Mouse (Mus musculus) CD8-positive naive resting alpha-beta T cell, adult 2 months (primary cell): ENCODE data around the gene Uggt1.

Experiments
- DNase-seq, 2 experiments: peaks; one replicate each; pipeline ENCODE4 v3.0.0; 2022; ENCODE audit warnings: low read depth in 2 of 2, low spot score in 2 of 2

Gene Uggt1

DNA sequence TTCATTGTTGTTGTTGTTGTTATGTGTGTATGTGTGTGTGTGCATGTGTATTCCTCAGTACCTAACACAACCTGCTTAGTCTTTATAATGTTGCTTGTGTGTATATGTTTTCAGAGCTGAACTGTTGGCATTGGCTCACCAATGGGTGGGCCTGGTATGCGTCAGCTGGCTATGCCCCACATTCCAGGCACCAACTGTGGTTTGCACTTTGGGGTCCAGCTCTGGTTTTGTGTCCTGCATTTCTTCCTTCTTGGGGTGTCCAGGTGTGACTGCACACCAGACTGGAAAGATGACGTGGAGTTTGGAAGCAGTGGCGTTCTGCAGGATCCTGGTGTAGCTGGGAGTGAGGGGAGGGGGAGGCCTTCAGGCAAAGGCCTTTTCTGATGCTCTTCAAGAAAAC lies 125.6 kb downstream of the Uggt1 start:
- DNase-seq, result no peak

DNA sequence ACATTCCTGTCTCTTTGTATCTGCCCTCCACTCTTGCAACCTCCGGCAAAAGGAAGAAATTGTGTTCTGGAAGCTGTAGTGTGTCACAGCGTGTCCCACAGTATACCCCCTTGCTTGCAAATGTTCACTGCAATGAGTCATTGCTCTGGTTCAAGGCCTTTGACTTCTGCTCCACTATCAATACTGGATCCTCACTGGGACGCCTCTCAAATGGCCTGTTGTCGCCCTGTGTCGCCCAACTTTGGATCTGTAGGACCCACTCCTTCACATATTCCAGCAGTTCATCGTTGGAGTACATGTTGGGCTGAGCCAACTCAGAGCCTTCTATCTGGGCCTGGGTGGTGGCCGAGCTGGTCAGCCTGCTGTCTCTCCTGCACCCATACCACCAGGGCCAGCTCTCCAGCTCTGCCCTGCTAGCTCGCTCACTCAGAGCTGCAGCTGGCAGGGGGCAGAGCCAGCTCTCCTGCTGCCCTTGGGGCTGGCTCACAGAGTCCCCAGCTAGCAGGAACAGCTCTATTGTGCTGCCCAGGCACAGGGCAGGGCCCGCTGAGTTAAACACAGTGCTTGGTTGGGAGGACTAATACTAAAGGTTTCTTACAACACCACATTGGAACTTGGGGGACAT lies 126.3 kb downstream of the Uggt1 start:
- DNase-seq, result no peak

DNA sequence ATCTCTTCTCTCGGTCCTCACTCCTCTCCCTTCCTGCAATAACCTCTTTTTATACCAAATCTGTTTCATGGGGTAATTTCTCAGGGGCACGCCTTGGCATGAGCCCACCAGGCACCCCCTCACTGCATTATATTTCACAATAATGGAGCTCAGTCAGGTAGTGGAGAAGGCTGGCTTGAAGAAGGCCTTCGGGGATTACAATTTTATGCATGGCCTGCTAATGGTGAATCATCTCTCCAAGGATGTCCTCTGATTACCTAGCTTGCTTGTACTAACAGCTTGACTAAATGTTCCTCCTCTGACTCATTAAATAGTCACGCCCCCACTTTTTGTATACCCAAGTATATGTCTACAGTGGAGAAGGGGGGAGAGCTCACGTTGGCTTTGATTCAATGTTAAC lies 128.0 kb downstream of the Uggt1 start:
- no peak for DNase-seq

DNA sequence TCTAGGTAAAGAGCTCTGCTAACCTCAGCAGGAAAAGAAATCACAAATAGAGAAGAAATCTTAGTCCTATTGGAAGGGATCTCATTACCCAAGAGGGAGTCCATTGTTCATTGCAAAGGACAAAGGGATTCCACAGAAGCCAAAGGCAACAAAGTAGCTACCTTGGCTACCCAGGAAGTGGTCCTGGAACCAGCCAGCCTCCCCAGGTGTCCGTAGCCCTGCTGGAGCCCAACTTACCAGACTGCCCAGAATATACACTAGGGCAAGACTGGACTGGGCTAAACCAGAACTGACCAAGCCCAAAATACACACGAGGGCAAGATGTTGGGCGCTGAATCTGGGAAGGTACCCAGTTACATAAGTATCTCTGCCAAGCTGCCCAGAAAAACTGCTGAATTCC lies 129.7 kb downstream of the Uggt1 start:
- DNase-seq, result no peak

DNA sequence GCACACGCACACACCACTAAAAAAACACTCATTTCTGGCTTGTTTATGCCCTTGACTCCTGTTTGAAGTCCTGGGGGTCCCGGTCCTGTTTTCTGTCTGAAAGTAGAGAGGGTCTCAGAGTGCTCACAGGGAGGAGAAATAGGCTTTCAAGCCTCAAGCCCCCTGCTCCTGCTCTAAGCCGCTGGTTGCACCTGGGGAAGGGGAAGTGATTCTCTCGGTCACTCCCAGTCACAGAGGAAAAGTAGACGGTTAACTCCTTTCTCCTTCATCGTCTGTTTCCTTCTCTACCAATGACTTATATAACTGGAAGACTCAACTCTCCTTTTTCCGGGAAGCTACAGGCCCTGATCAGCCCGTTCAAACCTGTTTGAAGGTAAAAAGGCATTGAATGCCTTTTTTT lies 130.8 kb downstream of the Uggt1 start:
- no peak for DNase-seq

DNA sequence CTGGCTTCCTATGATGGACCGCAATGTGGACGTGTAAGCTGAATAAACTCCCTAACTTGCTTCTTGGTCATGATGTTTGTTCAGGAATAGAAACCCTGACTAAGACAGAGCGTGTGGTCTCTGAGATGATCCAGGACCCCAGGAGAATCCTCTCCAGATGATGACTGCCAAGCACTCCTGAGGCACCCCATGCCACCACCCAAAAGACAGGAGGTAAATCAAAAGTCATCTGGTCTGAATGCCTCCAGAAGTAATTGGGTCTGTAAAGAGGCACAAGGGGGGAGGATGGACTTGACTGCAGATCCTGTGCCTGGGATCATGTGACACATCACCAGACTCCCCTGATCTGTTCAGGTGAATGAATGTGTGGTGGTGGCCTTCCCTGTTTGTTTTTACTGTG lies 131.9 kb downstream of the Uggt1 start:
- no peak for DNase-seq

DNA sequence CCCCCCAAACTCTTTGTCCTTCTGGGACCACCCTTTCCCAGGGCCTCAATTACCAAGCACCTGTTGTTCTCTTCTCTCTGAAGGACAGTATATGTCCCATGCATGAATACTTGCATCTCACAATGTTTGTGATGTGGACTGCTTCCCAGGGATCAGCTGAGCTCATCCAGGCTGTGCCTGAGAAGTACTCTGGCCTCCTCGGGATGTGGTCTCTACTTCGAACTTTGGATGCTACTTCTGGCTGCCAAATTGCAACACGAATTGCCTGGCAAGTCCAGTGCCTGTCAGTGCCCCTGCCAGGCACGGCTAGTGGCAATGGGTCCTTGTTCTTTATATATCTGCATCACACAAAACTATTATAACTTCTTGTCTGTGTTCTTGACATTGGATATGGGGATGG lies 134.5 kb downstream of the Uggt1 start:
- DNase-seq, result no peak

DNA sequence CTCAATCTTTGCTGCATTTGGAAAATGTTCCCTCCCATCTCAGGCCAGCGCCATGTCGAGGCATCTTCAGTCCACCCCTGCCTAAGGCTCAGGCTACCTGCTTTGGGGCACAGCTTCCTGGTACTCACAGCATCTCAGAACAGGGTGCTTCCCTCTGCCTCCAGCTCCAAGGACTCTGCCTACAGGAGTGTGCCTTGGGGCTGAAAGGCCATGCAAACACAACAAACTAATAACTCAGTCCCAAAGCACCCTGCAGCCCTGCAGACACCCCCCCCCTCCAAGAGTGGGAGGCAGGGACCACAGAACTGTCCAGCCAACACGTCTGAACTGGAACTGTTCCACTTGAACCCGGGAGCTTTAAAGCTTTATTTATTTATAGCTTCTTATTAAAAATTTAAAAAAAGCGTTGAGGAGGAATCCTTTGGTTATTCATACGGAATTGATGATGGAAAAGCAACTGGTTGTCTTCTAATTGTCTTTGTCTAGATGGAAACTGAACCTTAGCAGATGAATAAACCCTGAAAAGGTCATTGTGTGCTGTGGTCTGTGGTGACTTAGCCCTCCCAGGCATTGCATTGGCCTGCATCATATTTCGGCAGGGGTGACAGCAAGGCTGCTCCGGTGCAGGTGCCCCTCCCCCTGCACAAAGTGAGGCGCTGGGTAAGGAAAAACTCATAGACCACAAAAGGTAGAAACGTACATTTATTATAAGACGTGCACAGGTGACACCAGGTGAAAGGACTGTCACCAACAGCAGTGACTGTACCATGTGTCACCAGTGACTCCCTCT lies 138.4 kb downstream of the Uggt1 start:
- DNase-seq, result no peak

DNA sequence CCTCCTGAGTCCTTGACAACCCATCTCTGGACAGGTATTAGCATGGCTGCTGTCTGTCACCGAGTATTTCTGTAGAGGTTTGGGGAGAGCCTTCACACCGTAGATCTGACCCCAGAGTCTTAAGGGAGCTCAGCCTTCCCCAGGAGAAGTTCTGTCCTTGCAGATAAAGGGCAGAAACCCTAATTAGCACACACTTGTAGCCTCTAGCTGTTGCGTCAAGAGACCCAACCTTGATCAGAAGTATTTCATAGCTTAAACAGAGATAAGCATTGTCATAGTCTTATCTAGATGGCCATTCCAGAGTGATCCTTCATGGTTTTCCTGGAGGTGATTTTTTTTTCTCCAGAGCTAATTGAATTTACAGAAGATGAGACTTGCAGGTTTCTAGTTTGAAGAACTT lies 144.1 kb downstream of the Uggt1 start:
- no peak for DNase-seq

DNA sequence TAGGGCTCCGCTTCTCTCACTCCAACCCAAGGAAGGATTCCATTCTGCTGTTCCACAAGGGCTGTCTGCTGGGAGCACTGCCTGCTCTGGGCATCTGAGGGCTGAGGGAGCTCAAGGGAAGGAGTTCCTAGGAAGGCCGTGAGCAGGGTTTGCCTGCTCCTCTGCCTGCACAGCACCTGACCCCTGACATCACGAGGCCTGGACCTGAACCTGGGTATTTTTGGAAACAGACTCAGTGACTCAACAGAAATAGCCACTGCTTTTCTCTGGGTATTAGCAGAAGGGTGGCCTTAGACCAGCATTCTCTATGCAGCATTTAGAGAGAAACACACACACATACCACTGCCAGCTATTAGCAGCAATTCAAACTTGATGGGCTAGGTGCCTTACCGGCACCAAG lies 146.1 kb downstream of the Uggt1 start:
- no peak for DNase-seq

DNA sequence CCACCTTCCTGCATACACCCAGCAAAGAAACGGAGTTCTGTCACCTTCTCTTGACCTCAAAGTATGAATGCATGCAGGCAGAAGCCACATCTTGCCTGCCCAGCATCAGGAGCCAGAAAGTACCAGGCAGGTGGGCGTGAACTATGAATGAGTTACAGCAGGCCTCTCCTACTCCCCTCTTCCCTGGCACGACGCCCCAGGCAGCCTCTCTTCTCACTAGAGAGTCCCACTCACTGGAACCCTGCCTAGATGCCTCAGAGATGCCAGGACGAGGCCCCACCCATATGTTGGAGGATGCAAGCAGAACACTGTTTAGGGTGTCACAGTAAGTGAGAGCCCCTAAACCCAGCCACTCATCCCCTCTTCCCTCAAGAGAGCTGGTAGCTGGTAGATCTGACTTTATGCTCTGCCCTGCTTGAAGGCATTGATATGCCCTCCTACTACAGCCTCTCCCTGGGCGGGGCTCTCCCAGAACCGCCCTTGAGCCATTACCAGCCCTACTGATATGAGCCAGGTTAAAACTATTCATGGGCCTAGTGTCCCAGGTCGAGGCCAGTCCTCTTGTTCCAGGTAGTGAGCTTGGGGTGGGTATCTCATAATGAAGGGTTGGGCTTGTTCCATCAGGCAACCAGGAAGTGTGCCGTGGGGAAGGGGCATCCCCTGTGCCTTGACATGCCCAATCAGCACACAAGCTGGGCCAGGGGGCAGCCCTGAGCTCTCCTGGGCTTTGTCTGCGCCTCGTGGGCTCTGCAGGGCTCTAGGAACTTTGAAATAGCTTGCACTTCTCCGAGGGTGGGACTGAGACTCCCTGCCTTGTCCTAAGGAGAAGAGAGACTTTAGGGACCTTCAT lies 148.9 kb downstream of the Uggt1 start:
- DNase-seq, result no peak

DNA sequence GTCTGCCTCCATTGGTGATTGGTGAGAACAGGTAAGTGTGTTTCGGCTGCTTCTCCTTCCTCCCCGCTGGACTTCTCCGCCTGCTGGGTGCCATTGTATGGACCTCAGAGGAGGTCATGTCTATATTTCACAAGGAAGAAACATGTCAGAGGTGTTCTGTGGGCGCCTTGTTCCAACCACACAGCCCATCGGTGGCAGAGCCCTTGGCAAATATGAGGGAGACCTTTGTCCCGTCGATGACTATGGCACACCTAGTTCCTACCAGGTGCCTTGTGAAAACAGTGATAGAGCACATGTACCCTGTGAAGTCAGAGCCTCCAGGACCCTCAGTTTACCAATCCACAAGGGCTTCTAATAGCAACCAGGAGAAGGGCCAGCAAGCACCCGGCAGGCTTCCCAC lies 150.8 kb downstream of the Uggt1 start:
- no peak for DNase-seq

DNA sequence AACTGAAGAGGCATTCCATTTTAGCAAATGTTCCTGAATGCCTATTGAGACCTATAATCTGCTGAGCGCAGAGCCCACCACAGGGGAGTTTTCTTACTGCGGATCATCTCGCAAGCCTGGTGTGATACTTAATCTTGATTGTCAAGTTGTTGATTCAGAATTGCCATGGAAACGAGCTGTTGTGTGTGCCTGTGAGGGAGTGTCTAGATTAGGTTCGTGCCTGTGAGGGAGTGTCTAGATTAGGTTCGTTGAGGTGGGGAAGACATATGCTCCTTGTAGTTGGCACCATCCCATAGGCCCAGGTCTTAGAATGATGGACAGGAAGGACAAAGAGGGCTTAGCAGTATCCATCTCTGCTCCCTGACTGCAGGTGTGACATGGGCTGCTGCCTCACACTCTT lies 153.3 kb downstream of the Uggt1 start:
- DNase-seq, result no peak

DNA sequence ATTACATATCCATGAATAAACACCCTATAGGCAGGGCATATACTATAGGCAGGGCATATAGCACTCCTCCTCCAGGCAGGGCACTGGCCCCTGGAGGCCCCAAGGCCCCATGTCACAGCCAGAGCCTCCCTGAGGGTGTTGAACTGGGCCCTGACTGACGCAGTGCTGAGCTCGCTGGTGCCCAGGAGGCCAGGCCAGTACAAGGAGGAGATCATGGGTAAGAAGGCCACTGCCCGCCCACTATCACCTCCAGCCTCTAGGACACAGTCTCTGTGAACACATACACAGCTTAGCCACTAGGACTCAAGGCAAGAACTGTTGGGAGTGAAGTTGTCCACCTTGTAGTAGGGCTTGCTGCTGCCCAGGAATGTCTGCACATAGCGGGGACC lies 153.8 kb downstream of the Uggt1 start:
- no peak for DNase-seq
